Mouse (Mus musculus) forebrain, embryonic 15.5 days (tissue): ENCODE results near the gene Slpi. TPM values are rescaled to one million over a fixed set of nuclear protein-coding genes. Genes with fewer than 3 reads are reported as not detected.

Experiments
- ATAC-seq: fragments of 200-750 bp; cut with Nextera tagmentation; replicated peaks from 2 replicates; pipeline ENCODE4 v1.8.0; 2017; ENCODE audit warnings: mild to moderate bottlenecking, moderate TSS enrichment, moderate library complexity
- H3K27ac ChIP-seq: fragments of 300-500 bp; sonication (generic); replicated peaks from 2 replicates; pipeline ENCODE4 v1.5.1; 2015; ENCODE audit warnings: mild to moderate bottlenecking, inconsistent platforms
- H3K27me3 ChIP-seq: fragments of 300-500 bp; sonication (generic); 2 replicates; pipeline ENCODE4 v1.6.1; 2015; ENCODE audit warnings: inconsistent platforms
- H3K36me3 ChIP-seq: fragments of 300-500 bp; sonication (generic); 2 replicates; pipeline ENCODE4 v1.6.1; 2015; ENCODE audit warnings: mild to moderate bottlenecking, inconsistent platforms
- H3K4me1 ChIP-seq: fragments of 300-500 bp; sonication (generic); 2 replicates; pipeline ENCODE4 v1.6.1; 2015; ENCODE audit warnings: inconsistent platforms
- H3K4me2 ChIP-seq: fragments of 300-500 bp; sonication (generic); replicated peaks from 2 replicates; pipeline ENCODE4 v1.6.1; 2015; ENCODE audit warnings: mild to moderate bottlenecking, inconsistent platforms
- H3K4me3 ChIP-seq: fragments of 300-500 bp; sonication (generic); 2 replicates; pipeline ENCODE4 v1.5.1; 2015; ENCODE audit warnings: mild to moderate bottlenecking, inconsistent platforms
- H3K9ac ChIP-seq: fragments of 300-500 bp; sonication (generic); replicated peaks from 2 replicates; pipeline ENCODE4 v1.6.1; 2015; ENCODE audit warnings: mild to moderate bottlenecking, inconsistent platforms
- H3K9me3 ChIP-seq: fragments of 300-500 bp; sonication (generic); 2 replicates; pipeline ENCODE4 v1.6.1; 2016; ENCODE audit warnings: inconsistent platforms
- WGBS: fragments of 180-500 bp; shearing (Covaris S2); methylation state at CpG from one replicate; pipeline ENCODE4 v1.1.7; 2015; ENCODE audit warnings: mixed read lengths; 5-methylcytosine and 5-hydroxymethylcytosine counted together
- polyA plus RNA-seq: library from polyadenylated mRNA; unstranded; fragments of >200 nt; fragmentation: Nextera tagmentation; extraction: Ambion mirVana; gene quantifications from 2 replicates; pipeline ENCODE4 v1.2.1, GENCODE M21; 2015

The Slpi gene
- 0.29 TPM in 1 of 2 replicates, not detected in the other for polyA plus RNA-seq

DNA sequence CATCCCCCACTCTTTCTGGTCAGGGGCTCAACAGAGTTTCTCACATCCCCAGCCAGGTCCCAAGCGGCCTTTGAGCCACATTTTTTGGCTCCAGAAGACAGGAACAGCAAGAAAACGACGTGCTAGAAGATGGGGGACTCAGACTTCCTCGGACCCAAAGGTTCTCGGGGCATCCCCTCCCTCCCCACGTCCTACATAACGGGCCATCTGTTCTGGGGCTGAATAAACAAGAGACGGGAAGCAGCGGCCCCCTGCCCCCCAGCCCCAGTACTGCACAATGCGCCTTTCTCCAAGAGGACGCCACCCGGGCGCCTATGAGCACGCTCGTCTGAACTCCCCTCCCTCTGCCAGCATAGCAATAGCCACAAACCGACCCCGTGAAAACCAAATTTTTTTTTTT is at the start of gene Slpi:
Gene Slpi, minus strand, starts transcription at position 76 of the 400 bp plus-strand sequence.
- Histone ChIP-seq H3K4me1 (peaks cover 19% of the 10 kb centered on the region), H3K4me2 (peak within 1 kb of the TSS; percentile 65), H3K9ac (peak within 1 kb of the TSS; percentile 41), H3K27ac (no peak within 1 kb of the TSS), H3K9me3 (no peaks in the 10 kb centered on the region), H3K27me3 (no peaks in the 10 kb centered on the region; the same call in 1 of the 2 replicates), H3K4me3 (peak within 1 kb of the TSS; percentile 48), H3K36me3 (no peaks in the 10 kb centered on the region)
- peak; percentile 57 for ATAC-seq
- WGBS: 0% methylated on average over 17 of the region's 17 CpGs

GRCm38 (mm10) chr2:164438257-164438656 is 49.4 kb upstream of the Slpi start:
- Histone ChIP-seq H3K9me3 (no peaks in the 10 kb centered on the region), H3K4me2 (no peak overlapping the region), H3K27ac (no peak overlapping the region), H3K4me3 (no peak overlapping the region), H3K27me3 (peaks cover 8% of the 10 kb centered on the region; the same call in 1 of the 2 replicates), H3K4me1 (peaks cover 11% of the 10 kb centered on the region), H3K36me3 (no peaks in the 10 kb centered on the region), H3K9ac (no peak overlapping the region)
- no peak for ATAC-seq
- WGBS: 66% methylated on average over 8 of the region's 8 CpGs

GRCm38 (mm10) chr2:164437710-164438109 is 48.8 kb upstream of the Slpi start:
- Histone ChIP-seq H3K4me2 (no peak overlapping the region), H3K9ac (no peak overlapping the region), H3K4me3 (no peak overlapping the region), H3K4me1 (peaks cover 6% of the 10 kb centered on the region), H3K27me3 (peaks cover 8% of the 10 kb centered on the region; the same call in 1 of the 2 replicates), H3K9me3 (no peaks in the 10 kb centered on the region), H3K36me3 (no peaks in the 10 kb centered on the region), H3K27ac (no peak overlapping the region)
- 85% methylated on average over 6 of the region's 6 CpGs for WGBS
- no peak for ATAC-seq

- Histone ChIP-seq H3K4me1 (no peaks in the 10 kb centered on the region), H3K9me3 (no peaks in the 10 kb centered on the region), H3K4me2 (no peak overlapping the region), H3K27ac (no peak overlapping the region), H3K9ac (no peak overlapping the region), H3K27me3 (peaks cover 4% of the 10 kb centered on the region; the same call in 1 of the 2 replicates), H3K4me3 (no peak overlapping the region), H3K36me3 (no peaks in the 10 kb centered on the region)
- no peak for ATAC-seq
- 47% methylated on average over 3 of the region's 3 CpGs for WGBS
Observed at GRCm38 (mm10) chr2:164436961-164437360, 48.1 kb upstream of the Slpi start.

DNA sequence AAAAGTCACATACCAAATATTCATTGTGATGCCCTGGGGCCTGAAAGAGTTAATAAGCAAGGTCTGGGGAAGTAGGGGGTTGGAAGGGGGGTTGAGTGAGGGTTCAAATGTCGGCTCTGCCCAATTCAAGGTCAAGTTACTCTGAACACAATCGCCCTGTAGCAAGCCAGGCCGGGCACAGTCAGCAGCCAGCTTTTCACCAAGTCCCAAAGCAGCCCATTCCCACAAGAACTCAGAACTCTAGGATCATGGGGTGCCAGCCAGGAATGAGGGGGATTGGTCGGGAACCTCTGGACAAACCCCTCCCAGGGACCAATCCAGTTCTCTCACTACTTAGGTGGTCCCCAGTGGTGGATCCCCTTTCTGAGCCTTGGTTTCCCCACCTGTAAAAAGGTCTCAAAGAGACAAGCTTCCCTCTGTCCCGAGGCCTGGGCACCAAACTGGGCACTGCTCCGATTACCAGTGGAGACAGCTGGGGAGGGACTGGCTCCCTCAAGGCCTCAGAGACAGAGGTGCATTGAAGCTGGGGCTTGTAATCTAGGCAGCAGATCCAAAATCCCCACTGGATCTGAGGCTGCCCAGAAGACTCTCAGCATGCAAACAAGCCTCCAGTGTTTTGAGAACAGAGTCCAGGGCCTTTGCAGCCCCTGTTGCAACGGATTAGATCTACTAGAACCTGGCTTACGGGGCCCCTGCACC is 47.5 kb upstream of the Slpi start:
- Histone ChIP-seq H3K9ac (no peak overlapping the region), H3K9me3 (no peaks in the 10 kb centered on the region), H3K4me2 (no peak overlapping the region), H3K36me3 (no peaks in the 10 kb centered on the region), H3K4me3 (no peak overlapping the region), H3K4me1 (no peaks in the 10 kb centered on the region), H3K27me3 (peaks cover 3% of the 10 kb centered on the region; the same call in 1 of the 2 replicates), H3K27ac (no peak overlapping the region)
- WGBS: 27% methylated on average over 8 of the region's 8 CpGs
- no peak for ATAC-seq

DNA sequence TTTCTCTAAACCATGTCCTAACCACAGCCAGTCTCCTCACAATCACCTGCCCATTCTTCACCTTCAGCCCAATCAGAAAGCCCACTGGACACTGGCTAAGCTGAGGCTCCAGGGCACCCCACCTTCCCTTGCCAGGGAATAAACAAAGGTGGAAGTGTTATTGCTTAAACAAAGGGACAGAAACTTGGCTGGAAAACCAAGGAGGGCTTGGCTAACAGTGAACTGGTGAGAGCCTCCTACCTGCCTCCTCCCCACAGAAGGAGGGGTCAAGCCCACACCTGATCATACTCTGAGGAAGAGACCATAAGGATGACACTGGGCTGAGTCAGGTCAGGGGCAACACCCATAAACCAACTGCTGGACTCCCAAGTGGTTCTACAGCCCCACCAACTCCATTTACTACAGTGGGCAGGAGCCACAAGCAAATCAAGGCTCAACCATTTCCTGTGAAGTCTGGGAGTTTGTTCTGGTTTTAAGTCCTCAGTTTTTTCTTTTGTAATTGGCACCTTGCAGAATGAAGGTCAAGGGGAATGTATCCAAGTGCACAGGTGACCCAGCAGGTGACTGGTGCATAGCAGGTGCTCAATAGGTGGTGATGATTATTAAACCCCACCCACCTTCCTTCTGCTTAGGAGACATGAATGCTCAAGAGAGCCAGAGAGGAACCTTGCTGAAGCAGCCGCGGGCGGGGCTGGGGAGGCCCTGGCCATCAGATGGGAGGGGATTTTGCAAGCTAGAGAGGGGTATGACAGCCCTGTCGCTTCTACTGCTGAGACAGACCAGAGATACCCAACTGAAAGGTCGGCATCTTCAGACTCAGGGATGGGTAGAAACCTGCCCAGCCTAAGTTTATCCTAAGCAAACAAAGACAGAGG is 46.6 kb upstream of the Slpi start:
- Histone ChIP-seq H3K4me2 (no peak overlapping the region), H3K4me1 (no peaks in the 10 kb centered on the region), H3K27ac (no peak overlapping the region), H3K27me3 (no peaks in the 10 kb centered on the region), H3K36me3 (no peaks in the 10 kb centered on the region), H3K4me3 (no peak overlapping the region), H3K9me3 (no peaks in the 10 kb centered on the region), H3K9ac (no peak overlapping the region)
- no peak for ATAC-seq
- WGBS: 61% methylated on average over 5 of the region's 5 CpGs

- 93% methylated on average over 3 of the region's 3 CpGs for WGBS
- Histone ChIP-seq H3K4me3 (no peak overlapping the region), H3K4me2 (no peak overlapping the region), H3K9ac (no peak overlapping the region), H3K9me3 (no peaks in the 10 kb centered on the region), H3K27ac (no peak overlapping the region), H3K4me1 (no peaks in the 10 kb centered on the region), H3K36me3 (no peaks in the 10 kb centered on the region), H3K27me3 (no peaks in the 10 kb centered on the region)
- ATAC-seq: no peak
Observed at GRCm38 (mm10) chr2:164434681-164435080, 45.8 kb upstream of the Slpi start.

DNA sequence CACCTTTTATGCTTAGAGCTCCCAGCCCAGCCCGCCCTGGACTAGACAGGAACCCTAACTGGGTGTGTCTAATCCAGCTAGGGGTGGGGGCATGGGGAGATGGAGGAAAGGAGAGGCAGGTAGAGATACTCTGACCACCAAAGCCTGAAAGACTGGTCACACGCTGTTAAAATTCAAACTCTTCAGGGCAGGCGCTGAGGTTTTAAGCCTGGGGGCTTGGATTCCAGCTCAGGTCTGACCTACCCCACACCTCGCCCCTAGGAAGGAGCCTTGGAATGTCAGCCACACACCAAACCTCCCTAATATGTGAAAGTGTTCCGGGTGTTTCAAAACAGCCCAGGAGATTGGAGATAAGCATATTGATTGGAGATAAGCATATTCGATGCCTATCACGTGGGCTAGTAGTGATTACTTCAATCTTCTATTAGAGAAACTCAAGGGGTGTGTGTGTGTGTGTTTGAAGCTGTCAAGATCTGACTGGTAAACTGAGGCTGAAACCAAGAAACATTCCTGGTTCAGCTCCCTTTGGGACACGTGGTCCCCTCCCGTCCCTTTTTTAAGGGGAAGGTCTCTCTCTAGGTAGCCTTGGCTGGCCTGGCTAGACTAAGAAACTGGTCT is 44.5 kb upstream of the Slpi start:
- 89% methylated on average over 9 of the region's 9 CpGs for WGBS
- Histone ChIP-seq H3K36me3 (no peaks in the 10 kb centered on the region), H3K9me3 (no peaks in the 10 kb centered on the region)

GRCm38 (mm10) chr2:164432541-164433191 is 43.8 kb upstream of the Slpi start:
- Histone ChIP-seq H3K4me1 (no peaks in the 10 kb centered on the region), H3K27ac (no peak overlapping the region), H3K27me3 (no peaks in the 10 kb centered on the region), H3K9me3 (no peaks in the 10 kb centered on the region), H3K4me3 (no peak overlapping the region), H3K9ac (no peak overlapping the region), H3K36me3 (no peaks in the 10 kb centered on the region), H3K4me2 (no peak overlapping the region)
- ATAC-seq: no peak
- WGBS: 43% methylated on average over 22 of the region's 22 CpGs

More for the DNA sequence above, 44.5 kb upstream of the Slpi start:
- H3K4me1 ChIP-seq: no peaks in the 10 kb centered on the region
- H3K9ac ChIP-seq: no peak overlapping the region
- no peak overlapping the region for H3K27ac ChIP-seq
- no peak for ATAC-seq
- no peak overlapping the region for H3K4me2 ChIP-seq
- no peaks in the 10 kb centered on the region for H3K27me3 ChIP-seq
- no peak overlapping the region for H3K4me3 ChIP-seq

- no peak for ATAC-seq
- no peak overlapping the region for H3K4me2 ChIP-seq
- H3K27ac ChIP-seq: no peak overlapping the region
- no peak overlapping the region for H3K9ac ChIP-seq
- H3K27me3 ChIP-seq: no peaks in the 10 kb centered on the region
- no peaks in the 10 kb centered on the region for H3K4me1 ChIP-seq
- no peak overlapping the region for H3K4me3 ChIP-seq
- 68% methylated on average over 9 of the region's 9 CpGs for WGBS
- H3K9me3 ChIP-seq: no peaks in the 10 kb centered on the region
- H3K36me3 ChIP-seq: no peaks in the 10 kb centered on the region
Observed at GRCm38 (mm10) chr2:164431676-164432465, 43.0 kb upstream of the Slpi start.

- 17% methylated on average over 7 of the region's 7 CpGs for WGBS
- H3K4me2 ChIP-seq: no peak overlapping the region
- ATAC-seq: no peak
Observed at GRCm38 (mm10) chr2:164430697-164431096, 41.8 kb upstream of the Slpi start.

More at GRCm38 (mm10) chr2:164430697-164431096, 41.8 kb upstream of the Slpi start:
- no peaks in the 10 kb centered on the region for H3K9me3 ChIP-seq
- no peaks in the 10 kb centered on the region for H3K36me3 ChIP-seq
- H3K4me1 ChIP-seq: no peaks in the 10 kb centered on the region
- no peaks in the 10 kb centered on the region for H3K27me3 ChIP-seq
- no peak overlapping the region for H3K9ac ChIP-seq
- H3K27ac ChIP-seq: no peak overlapping the region
- H3K4me3 ChIP-seq: no peak overlapping the region
